Mouse (Mus musculus): ENCODE data around the gene Chil4. TPM values are rescaled to one million over a fixed set of nuclear protein-coding genes. Genes with fewer than 3 reads are reported as not detected.
"Not testable (repeated sequence)": the region's sequence is repeated elsewhere in the genome, so short reads cannot be mapped to it uniquely, and the experiment has no call there.

The Chil4 gene
- polyA plus RNA-seq (2015; fragmentation: Nextera tagmentation; extraction: Ambion mirVana): not detected in 2 replicates

DNA sequence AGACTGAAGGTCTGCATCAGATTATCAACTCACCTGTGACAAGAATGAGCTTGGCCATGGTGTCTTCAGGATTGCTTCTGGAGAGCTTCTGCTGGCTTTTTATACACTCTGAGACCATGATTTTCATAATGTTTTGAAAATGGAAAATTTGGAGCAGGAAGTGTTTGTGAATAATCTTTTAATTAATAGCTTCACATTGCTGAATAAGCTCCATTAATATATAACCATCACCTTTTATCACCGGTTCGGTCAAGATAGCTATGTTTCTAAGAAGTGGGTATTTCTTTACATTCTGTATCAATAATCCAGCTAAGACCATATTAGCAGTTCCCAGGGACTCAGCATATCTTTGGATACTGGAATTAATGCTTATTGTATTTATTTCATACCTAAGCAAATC is at the start of gene Chil4:
TSS of gene Chil4 (minus strand) at position 101 of the 400 bp plus-strand sequence.
- Histone ChIP-seq H3K4me3 (replicated peaks) (no peak within 1 kb of the TSS), H3K27ac (no peak within 1 kb of the TSS), H3K4me2 (no peak within 1 kb of the TSS), H3K9me3 (no peaks in the 10 kb centered on the region), H3K4me1 (no peaks in the 10 kb centered on the region), H3K36me3 (no peaks in the 10 kb centered on the region), H3K9ac (no peak within 1 kb of the TSS), H3K27me3 (replicated peaks) (no peaks in the 10 kb centered on the region)
- 86% methylated on average over 2 of the region's 2 CpGs for WGBS
- ATAC-seq (ENCODE audit: insufficient read depth, low FRiP score, low read depth): no peak

DNA sequence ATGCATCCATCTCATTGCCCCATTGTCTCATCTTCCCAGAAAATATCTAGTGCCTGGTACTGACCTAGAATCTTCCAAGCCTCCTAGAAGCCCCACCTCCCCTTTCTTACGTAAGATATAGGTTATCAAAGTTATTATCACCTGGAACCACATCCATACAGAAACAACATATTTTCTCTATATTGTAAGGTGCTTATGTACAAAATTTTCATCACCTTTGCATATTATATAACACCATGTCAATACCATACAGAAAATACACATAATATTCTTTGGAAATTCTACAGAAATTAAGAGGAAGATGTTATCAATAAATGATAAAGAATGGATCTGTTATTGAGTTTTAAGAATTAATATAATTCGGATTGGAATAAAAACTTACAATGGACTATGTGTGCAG is 46.5 kb upstream of the Chil4 start:
- H3K27ac ChIP-seq: no peak overlapping the region
- no peak for ATAC-seq (ENCODE audit: insufficient read depth, low FRiP score, low read depth)
- no peak overlapping the region for H3K4me3 ChIP-seq (replicated peaks)
- no peaks in the 10 kb centered on the region for H3K4me1 ChIP-seq
- 81% methylated on average over 2 of the region's 2 CpGs for WGBS
- no peaks in the 10 kb centered on the region for H3K9me3 ChIP-seq
- no peaks in the 10 kb centered on the region for H3K36me3 ChIP-seq
- H3K4me2 ChIP-seq: no peak overlapping the region
- H3K9ac ChIP-seq: no peak overlapping the region
- H3K27me3 ChIP-seq (replicated peaks): no peaks in the 10 kb centered on the region

DNA sequence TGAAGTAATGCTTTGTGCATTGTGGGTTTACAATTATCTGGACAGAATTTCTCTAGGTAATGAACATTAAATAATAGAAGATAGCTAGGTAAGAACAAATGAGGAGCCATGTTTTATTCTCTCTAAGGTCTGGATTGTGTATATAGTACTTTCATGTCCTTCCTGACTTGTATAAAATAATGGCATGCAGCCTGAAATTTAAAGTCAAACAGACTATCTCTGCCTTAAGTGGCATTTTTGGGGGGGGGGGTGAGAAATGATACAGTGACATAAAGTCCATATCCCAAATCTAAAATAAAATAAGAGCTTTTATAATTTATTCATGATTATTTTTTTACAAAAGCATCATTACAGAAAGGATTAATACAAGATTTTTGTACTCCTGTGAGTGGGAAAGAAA is 45.5 kb upstream of the Chil4 start:
- H3K4me2 ChIP-seq: no peak overlapping the region
- no peaks in the 10 kb centered on the region for H3K27me3 ChIP-seq (replicated peaks)
- no peak overlapping the region for H3K4me3 ChIP-seq (replicated peaks)
- no peak overlapping the region for H3K27ac ChIP-seq
- no peaks in the 10 kb centered on the region for H3K4me1 ChIP-seq
- no peaks in the 10 kb centered on the region for H3K9me3 ChIP-seq
- no peak for ATAC-seq (ENCODE audit: insufficient read depth, low FRiP score, low read depth)
- no peak overlapping the region for H3K9ac ChIP-seq
- no peaks in the 10 kb centered on the region for H3K36me3 ChIP-seq

DNA sequence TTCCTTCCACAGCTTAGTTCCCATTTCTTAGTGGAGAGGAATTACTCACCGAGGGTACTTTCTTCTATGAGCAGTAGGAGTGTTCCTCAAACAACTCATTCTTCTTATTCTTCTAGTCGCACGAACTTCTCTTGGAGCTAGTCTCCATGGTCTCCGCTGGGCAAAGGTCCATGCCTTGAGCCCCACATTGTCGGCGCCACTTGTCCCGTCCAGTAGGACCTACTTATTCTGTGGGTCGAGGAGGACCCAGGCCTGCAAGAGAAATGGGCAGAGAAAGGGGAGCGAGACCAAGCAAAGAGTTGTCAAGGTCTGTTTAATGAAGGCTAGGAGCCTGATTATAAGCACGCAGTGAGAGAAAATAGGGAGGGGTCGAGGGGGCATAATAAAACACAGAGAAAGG is 37.8 kb upstream of the Chil4 start:
- WGBS: 87% methylated on average over 11 of the region's 11 CpGs
- not testable (repeated sequence) for H3K4me3 ChIP-seq (replicated peaks); H3K36me3 ChIP-seq; H3K27me3 ChIP-seq (replicated peaks); H3K27ac ChIP-seq; H3K4me1 ChIP-seq; H3K4me2 ChIP-seq; ATAC-seq (ENCODE audit: insufficient read depth, low FRiP score, low read depth); H3K9ac ChIP-seq
- peaks cover 22% of the 10 kb centered on the region for H3K9me3 ChIP-seq

DNA sequence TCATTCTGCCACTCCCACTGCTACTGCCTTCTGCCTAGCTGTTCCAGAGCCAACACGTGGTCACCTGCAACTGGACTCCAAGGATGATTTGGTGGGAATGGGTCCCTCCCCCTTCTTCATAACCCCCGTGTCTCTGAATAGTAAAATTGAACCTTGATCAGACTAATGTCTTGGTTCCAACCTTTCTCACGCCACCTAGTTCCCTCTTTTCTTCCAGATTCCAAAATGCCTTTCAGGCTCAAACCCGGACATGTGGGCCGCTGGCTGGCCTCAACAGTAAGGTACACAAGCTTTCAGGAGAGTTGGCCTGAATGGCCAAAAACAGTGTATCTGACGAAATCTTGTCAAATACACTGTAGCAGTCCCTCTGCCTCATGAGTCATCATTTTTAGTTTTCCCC is 33.4 kb upstream of the Chil4 start:
- Histone ChIP-seq H3K4me2 (no peak overlapping the region), H3K9me3 (peaks cover 22% of the 10 kb centered on the region), H3K36me3 (no peaks in the 10 kb centered on the region), H3K27ac (no peak overlapping the region), H3K27me3 (replicated peaks) (no peaks in the 10 kb centered on the region), H3K4me3 (replicated peaks) (no peak overlapping the region), H3K4me1 (no peaks in the 10 kb centered on the region), H3K9ac (no peak overlapping the region)
- 81% methylated on average over 6 of the region's 6 CpGs for WGBS
- no peak for ATAC-seq (ENCODE audit: insufficient read depth, low FRiP score, low read depth)

DNA sequence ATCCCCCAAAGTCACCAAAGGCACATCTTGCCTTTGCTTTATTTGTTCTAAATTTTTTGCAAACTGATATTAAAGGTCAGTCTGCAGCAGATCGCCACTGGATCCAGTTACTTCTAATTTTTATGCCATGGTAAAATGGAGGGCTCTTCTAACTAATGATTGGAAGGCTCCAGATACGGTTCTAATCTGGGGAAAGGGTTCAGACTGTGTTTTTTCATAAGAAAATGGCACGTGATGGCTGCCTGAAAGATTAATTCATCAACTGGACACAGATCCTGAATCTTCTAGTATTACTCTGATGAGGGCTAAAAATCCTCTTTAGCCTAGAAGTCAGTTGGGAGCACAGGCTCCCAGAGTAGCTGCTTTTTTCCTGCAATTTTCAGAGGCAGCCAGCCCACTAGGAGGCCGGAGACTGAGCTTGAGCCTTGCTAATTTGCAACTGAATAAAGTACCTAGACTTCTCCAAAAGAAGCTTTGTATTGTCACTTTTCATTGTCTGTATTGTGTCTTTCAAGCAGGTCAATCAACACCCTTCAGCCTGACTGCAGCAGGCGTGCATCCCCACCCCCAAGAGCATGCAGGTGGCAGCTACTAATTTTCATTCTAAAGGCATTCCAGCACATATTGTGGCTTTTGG is 31.6 kb upstream of the Chil4 start:
- not testable (repeated sequence) for H3K27me3 ChIP-seq (replicated peaks); ATAC-seq (ENCODE audit: insufficient read depth, low FRiP score, low read depth)
- 70% methylated on average over 5 of the region's 5 CpGs for WGBS

DNA sequence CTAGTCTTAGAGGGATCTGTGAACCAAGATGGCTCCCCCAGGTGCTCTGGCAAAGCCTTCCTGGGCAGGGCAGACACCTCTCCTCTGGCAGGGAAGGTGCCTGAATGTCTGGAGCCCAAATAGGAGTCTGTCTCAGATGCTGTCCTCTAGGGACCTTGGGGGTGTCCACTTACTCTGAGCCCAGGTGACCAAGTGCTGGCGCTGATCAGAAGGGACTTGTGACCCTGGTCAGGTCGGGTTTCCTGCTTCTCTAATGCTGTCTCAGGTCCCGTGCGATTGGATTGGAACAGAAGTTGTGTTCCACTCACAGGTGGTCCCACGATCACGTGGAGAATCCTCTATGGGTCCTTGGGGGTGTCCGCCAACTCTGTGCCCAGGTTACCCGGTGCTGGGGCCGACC is 28.1 kb upstream of the Chil4 start:
- H3K9ac ChIP-seq; ATAC-seq (ENCODE audit: insufficient read depth, low FRiP score, low read depth); H3K4me3 ChIP-seq (replicated peaks); H3K36me3 ChIP-seq; H3K27ac ChIP-seq; H3K27me3 ChIP-seq (replicated peaks); H3K4me1 ChIP-seq; H3K4me2 ChIP-seq; H3K9me3 ChIP-seq: not testable (repeated sequence)
- 80% methylated on average over 9 of the region's 9 CpGs for WGBS

More for the DNA sequence above, 31.6 kb upstream of the Chil4 start:
- not testable (repeated sequence) for H3K36me3 ChIP-seq; H3K4me2 ChIP-seq; H3K9ac ChIP-seq; H3K27ac ChIP-seq; H3K4me3 ChIP-seq (replicated peaks); H3K4me1 ChIP-seq
- peaks cover 17% of the 10 kb centered on the region; the same call in 1 of the 2 replicates for H3K9me3 ChIP-seq

DNA sequence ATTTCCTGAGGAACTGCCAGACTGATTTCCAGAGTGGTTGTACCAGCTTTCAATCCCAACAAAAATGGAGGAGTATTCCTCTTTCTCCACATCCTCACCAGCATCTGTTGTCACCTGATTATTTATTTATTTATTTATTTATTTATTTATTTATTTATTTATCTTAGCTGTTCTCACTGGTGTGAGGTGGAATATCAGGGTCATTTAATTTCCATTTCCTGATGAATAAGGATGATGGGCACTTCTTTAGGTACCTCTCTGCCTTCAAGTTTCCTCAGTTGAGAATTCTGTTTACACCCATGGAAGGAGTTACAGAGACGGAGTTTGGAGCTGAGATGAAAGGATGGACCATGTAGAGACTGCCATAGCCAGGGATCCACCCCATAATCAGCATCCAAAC is 20.9 kb upstream of the Chil4 start:
- not testable (repeated sequence) for H3K4me3 ChIP-seq (replicated peaks); H3K4me2 ChIP-seq; H3K9me3 ChIP-seq; H3K9ac ChIP-seq; ATAC-seq (ENCODE audit: insufficient read depth, low FRiP score, low read depth); H3K36me3 ChIP-seq; H3K27me3 ChIP-seq (replicated peaks); H3K27ac ChIP-seq; H3K4me1 ChIP-seq
- 80% methylated on average over 1 of the region's 1 CpGs for WGBS

DNA sequence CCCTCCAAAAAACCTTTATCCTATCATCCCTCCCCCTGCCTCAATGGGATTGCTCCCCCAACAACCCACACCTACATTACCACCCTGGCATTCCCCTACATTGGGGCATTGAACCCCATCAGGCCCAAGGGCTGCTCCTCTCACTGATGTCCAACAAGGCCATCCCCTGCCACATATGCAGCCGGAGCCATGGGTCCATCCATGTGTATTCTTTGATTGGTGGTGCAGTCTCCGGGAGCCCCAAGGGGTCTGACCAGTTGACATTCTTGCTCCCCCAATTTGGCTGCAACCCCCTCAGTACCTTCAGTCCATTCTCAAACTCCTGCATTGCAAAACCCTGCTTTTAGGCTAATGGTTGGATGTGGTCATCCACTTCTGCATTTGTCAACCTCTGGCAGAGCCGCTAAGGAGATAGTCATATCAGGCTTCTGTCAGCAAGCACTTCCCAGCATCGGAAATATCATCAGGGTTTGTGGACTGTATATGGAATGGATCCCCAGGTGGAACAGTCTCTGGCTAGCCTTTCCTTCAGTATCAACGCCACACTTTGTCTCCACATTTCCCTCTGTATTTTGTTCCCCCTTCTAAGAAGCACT is 20.0 kb upstream of the Chil4 start:
- no peak overlapping the region for H3K9ac ChIP-seq
- no peak overlapping the region for H3K4me3 ChIP-seq (replicated peaks)
- H3K4me2 ChIP-seq: no peak overlapping the region
- ATAC-seq (ENCODE audit: insufficient read depth, low FRiP score, low read depth): no peak
- WGBS: 87% methylated on average over 5 of the region's 5 CpGs
- H3K27me3 ChIP-seq (replicated peaks): no peaks in the 10 kb centered on the region
- no peaks in the 10 kb centered on the region for H3K4me1 ChIP-seq
- H3K27ac ChIP-seq: no peak overlapping the region
- H3K36me3 ChIP-seq: no peaks in the 10 kb centered on the region
- no peaks in the 10 kb centered on the region for H3K9me3 ChIP-seq

DNA sequence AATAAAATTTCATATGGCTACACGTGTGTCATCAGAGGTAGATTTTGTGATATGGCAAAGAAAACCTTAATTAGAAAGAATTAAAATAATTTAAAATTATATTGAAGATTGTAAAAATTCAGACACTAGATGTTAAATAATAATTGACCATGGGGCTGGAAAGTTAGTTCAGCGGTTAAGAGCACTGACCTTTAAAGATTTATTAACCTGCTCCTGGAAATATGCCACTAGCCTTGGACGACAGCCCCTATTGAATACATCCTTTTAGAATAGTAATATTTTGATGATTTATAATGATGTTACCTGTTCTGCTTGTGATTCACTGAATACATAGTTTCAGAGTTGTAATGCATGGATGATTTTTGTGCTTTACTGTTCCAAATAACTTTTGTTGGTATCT is 4.1 kb upstream of the Chil4 start:
- not testable (repeated sequence) for H3K4me1 ChIP-seq; H3K9ac ChIP-seq; H3K9me3 ChIP-seq; H3K4me2 ChIP-seq; H3K36me3 ChIP-seq; H3K4me3 ChIP-seq (replicated peaks); H3K27me3 ChIP-seq (replicated peaks); ATAC-seq (ENCODE audit: insufficient read depth, low FRiP score, low read depth); H3K27ac ChIP-seq
- WGBS: 66% methylated on average over 3 of the region's 3 CpGs

DNA sequence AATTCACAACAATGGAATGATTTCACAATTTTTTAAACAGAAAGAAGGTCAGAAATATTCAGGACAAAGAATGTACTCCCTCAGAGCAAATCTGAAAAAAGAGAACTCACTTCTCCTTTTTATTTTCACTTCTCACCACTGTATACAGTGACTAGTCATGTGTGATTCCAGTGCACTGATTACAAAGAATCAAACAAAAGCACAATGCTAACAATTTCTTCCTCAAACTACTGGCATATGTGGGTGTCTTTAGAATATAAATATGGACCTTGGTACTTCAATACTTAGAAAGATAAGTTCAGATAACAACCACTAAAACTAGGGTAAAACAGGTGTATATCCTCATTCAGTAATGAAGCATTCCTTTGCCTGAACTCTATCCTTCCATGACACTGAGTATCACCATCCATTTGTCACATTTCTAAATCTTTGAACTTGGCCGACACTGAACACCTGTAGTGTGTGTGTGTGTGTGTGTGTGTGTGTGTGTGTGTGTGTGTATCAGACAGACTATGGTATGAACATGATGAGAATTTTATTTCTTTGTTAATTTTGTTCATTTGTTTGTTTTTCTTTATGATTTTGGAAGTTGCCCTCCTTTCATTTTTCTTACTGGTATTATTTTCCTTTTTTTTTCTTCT is 2.4 kb upstream of the Chil4 start:
- Histone ChIP-seq H3K4me1 (no peaks in the 10 kb centered on the region), H3K4me3 (replicated peaks) (no peak overlapping the region), H3K27ac (no peak overlapping the region), H3K36me3 (no peaks in the 10 kb centered on the region), H3K27me3 (replicated peaks) (no peaks in the 10 kb centered on the region), H3K9ac (no peak overlapping the region), H3K9me3 (no peaks in the 10 kb centered on the region), H3K4me2 (no peak overlapping the region)
- WGBS: 94% methylated on average over 1 of the region's 1 CpGs
- no peak for ATAC-seq (ENCODE audit: insufficient read depth, low FRiP score, low read depth)

DNA sequence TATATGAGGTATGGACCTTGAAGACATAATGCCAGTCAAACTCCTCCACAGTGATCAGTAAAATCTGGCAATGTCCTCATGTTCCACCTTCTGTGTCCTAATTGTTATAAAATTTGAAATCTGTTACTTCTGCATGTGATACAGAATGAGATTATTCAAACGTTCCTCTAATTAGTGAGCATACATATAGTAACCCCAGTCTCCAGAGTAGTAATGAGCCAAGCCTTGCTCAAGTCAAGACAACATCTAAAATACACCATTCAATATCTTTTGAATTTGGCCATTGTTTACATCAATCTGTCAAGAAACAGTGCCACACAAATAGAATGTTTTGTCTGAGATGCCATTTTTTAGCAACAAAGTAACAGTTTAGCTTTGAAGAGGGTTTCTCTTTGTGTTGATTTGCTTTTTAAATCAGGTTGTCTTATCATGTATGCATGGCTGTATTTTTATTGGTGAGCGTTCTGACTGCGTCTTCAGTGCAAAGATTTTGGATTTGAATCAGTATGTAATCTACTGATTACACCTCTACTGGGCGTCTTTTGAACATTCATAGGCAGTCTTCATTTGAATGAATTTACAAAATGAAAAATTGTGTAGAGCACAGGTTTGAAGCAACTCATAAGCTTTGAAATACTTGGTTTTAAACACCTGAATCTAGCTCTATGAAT is 888 bp downstream of the Chil4 start:
- H3K9ac ChIP-seq; H3K4me2 ChIP-seq; H3K9me3 ChIP-seq; H3K27ac ChIP-seq; H3K4me1 ChIP-seq; H3K27me3 ChIP-seq (replicated peaks); ATAC-seq (ENCODE audit: insufficient read depth, low FRiP score, low read depth); H3K36me3 ChIP-seq; H3K4me3 ChIP-seq (replicated peaks): not testable (repeated sequence)
- WGBS: 81% methylated on average over 4 of the region's 4 CpGs

Data from stomach, embryonic 15.5 days (tissue).